Mouse (Mus musculus): ENCODE results near the gene Cntn4.

Cntn4 gene

DNA sequence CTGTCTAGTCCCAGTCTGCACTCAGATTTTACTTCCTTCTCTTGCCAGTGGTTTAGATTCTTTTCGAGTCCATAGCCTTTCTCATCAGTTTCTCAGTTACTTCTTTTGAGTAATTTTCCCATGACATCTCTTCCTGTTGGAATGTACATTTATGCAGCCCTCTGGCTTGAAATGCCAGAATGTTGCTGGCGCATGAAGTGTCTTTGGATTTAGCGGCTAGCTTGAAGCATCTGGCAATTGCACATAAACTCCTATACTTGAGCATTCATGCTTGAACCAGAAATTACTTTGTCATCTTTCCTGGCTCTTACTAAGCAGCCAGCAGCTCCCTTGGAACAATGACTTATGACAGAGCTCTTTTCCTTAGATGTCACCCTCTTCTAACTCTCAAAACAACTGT lies 965.6 kb downstream of the Cntn4 start:
- intact Hi-C loops (cut with DNase I): no loop called here

DNA sequence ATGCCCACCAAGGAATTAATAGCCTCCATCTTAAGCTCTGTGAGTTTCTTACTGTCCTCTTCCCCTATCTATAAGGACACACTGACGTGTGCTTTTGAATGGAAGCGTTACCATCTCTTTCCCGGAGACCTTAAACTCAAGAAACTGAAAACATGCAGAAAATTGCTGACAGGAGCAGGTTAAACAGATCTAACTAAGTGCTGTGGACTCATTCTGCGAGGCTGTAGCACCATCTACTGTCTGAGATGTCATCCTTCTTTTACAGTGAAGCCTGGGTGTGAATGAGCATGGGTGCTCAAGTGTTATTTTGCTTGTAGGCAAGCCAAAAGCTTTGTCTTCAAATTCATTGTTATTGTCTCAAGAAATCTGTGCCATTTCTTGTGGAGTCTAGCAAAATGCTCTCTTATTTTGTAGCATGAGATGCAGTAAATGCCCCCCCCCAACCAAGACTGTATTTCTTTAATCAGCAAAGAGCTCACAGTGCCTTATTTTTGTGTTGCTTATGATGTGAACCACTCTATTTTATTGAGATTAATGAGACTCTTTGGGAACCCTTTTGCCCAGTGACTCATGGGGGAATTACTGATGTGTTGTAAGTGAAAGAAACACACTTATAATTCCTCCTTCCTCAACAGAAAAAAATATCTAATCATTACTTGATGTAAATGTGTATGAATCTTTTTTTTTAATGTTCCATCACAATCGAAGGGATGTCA lies 968.2 kb downstream of the Cntn4 start:
- intact Hi-C loops (cut with DNase I): no loop called here

DNA sequence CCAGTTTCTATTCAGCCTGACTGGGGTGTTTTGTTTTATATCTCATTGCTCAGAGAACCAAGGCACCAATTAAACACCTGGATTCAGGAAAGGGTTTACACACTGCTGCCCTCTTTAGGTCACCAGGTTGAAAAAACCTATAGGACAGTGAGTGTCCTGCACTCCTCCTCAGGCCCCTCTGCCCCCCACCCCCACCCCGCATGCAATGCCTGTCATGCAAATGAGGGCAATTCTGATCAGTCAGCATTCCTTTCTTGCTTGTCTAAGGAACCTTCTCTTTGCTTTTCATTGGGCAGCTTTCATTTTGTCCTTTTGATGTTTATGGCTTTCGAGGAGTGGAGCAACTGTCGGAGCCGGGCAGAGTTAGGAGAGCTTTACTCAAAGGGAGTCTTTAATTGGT lies 969.5 kb downstream of the Cntn4 start:
- intact Hi-C loops (cut with DNase I): no loop called here

DNA sequence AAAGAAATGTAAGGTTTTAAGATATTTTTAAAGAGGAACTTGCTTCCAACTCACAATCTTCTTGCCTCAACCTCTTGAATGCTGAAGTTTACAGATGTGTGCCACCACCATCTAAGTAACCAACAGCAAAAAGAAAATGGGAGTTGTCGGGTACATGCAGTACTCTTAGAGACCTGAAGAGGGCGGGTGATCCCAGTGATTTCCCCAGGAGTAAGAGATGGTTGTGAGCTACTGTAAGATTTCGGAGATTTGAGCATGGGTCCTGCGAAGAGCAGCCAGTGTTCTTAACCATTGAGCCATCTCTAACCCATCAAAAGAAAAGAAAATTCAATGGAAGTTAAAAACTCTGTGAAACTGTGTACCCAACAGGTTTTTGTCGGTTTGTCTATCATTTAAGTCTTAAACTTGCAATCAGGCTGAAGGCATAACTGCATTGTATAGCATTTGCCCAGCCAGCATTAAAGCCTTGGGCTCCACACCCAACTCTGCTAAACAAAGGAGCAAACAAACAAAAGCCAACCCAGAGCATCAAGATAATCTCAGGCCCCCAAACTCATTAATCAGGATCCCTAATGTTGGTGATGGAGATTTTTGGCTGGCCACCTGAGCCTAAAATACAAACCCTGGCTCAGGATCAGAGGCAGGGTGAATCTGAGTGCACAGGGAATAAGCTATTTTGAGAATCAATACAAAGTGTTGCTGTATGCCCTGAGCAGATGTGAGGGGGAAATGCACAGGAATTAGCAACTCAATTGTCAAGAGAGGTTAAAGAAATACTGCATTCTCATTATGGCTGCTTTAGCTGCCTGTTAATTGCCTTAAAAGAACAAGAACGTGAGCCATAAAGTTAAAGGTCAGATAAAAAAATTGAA lies 986.6 kb downstream of the Cntn4 start:
- intact Hi-C loops (cut with DNase I): loop anchor here (5.0 to 10.0 kb wide), 2 partner anchors 101 to 133 kb away; partner anchors contain the start of gene Trnt1

DNA sequence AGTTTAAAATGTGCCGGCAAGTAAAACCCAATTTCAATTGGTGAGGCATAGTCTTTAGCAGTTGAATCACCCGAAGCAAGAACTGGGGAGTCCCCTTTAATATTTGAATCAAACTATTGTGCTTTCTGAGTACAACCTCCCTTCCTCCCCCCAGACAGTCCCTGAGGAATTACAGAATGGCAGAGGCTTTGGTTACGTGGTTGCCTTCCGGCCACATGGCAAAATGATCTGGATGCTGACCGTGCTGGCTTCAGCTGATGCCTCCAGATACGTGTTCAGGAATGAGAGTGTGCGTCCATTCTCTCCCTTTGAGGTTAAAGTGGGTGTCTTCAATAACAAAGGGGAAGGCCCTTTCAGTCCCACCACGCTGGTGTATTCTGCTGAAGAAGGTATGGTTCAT lies 998.1 kb downstream of the Cntn4 start:
- intact Hi-C loops (cut with DNase I): no loop called here

DNA sequence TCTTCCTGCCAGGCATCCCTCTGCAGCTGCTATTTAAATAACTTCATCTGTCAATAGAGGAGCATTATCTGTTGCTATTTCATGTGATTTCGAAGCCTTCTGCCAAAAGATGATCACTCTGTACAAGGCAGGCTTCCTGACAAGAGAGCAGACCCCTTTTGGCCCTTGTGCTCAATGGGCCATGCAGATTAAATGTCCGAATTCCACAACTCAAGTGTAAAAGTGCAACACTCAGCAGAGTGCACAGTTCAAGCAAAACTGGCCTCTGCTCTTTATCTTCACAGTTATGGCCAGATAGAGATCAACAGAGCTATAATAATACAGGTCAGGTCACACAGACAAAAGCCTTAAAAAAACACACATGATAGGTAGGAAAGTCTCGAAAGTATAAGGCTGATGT lies 1024.5 kb downstream of the Cntn4 start:
- intact Hi-C loops (cut with DNase I): no loop called here

DNA sequence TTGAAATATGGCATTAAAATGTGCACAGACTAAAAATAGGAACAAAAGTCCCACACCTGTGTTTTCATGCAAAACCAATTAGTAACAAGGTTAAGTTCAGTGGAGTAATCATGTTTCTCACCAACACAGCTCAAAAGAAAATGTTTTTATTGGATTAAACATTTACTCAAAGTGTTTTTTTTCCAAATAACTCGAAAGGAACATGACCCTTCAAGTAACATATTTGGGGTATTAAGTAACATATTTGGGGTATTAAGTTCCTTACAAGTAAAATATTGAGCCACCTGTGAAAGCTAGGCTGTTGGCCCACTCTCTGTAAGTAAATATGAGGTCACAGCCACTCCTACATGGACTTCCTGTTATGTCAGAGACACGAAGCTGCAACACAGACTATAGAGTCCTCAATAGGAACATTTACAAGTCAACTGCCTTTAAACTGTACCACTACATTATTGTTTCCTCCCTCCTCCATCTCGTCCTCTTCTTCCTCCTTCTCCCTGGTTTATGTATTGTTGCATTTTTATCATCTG lies 1028.1 kb downstream of the Cntn4 start:
- intact Hi-C loops (cut with DNase I): no loop called here

DNA sequence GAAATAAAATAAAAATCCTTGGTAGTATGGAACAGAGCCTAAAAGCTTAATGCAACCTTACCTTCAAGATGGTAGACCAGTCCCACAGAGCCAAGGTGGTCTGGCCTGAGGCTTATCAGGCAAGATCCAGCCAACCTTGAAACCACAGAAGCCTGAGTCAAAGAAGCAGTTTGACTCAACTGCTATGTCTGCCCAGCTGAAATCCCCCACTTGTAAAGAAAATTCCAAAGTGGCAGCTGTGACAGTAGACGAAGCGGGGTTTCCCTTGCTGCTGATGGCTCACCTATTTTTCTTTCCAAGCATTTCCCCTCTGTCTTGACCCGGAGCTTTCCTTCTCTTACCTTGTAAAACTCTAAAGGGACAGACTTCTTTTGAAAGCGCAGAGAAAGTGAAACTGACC lies 1048.2 kb downstream of the Cntn4 start:
- intact Hi-C loops (cut with DNase I): no loop called here

DNA sequence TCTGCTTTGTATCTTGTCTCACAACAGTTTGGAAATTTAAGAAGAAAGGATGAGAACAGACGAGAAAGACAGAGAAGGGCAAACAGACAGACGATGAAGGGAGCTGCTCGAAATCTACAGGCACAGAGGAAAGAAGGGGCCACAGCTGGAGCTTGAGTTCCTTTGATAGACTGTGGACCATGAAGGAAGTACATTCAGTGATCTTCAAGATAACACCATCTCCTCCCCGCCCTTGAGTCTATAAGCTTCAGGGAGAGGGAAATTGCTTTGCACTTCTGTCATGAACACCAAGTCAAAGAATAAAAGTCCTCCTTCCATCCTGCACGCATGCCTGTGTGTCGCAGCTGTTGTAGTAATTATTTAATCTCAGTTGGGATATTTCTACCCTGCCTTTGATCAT lies 1048.6 kb downstream of the Cntn4 start:
- intact Hi-C loops (cut with DNase I): no loop called here

DNA sequence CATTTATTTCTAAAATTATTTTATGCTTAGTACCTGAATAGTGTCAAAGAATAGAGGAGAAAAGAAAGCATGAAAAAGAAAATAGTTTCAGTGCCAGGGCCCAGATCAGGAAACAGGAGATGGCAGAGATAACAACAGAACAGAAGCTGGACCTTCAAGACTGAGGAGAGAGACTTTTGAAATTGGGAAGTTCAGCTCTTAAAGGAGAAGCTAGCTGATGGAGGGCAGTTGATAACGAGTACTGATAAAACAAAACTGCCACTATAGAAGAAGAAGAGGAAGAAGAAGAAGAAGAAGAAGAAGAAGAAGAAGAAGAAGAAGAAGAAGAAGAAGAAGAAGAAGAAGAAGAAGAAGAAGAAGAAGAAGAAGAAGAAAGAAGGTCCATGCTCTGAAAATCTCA lies 1050.2 kb downstream of the Cntn4 start:
- intact Hi-C loops (cut with DNase I): no loop called here

DNA sequence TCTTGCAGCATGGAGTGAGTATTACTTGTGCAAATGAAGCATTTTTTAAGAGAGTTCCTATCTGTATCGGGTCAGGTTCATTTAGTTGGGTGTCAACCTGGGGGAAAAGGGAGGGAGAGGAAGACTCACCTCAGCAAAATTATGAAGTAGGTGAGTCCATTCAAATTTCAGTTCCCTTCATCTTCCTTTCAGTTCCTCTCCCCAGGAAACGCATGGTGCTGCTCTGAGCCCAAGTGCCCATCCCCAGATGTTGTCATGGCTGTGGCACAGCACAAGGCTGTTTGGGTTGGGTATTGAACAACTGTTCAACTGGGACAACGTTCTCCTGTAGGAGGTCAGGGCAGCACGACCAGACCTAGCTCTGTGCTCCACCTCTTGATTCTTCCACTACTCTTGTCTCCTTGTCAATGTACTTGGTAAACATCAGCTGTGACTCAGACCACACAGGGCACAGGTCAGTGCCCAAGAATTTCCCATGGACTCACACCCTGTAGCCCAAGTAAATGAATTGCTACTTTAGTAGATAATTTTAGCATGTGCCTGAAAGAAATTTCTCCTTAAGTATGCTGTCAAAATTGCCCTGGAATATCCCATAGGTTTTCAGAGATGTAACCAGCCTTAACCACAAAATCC lies 1052.3 kb downstream of the Cntn4 start:
- intact Hi-C loops (cut with DNase I): no loop called here

DNA sequence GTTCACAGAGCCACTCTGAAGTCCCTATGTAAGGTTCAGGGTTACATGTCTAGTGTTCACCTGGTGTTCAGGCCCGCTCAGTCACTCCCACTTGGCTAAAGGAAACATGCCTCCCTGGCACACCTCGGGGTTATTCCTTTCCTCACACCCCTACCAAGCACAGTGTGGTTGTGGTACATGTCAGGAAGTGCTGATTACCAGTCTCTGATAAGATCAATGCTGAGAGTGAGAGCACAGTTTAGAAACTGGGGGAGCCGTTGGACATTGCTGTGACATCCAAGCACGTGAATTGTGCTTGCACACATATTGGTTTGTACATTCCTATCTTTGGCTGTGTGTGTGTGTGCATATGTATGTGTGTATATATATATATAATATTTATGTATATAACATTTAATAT lies 1055.1 kb downstream of the Cntn4 start:
- intact Hi-C loops (cut with DNase I): no loop called here

DNA sequence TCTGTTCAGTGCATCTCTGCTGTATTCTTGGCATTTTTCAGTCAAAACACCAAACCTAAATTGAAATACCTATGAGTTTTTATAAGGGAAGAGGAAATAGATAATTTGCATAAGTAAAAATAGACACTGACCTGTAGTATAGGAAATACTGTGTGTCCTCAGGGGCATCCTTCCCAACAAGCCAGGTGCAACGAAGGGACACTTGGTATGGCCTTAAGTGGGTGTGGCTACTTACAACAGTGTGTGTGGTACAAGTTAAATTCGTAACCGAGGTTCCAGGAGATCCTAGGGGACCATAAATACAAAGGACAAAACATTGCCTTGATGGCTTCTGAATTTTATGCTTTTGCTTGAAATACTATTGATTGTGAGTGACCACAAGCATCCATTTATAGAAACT lies 1060.8 kb downstream of the Cntn4 start:
- intact Hi-C loops (cut with DNase I): no loop called here

DNA sequence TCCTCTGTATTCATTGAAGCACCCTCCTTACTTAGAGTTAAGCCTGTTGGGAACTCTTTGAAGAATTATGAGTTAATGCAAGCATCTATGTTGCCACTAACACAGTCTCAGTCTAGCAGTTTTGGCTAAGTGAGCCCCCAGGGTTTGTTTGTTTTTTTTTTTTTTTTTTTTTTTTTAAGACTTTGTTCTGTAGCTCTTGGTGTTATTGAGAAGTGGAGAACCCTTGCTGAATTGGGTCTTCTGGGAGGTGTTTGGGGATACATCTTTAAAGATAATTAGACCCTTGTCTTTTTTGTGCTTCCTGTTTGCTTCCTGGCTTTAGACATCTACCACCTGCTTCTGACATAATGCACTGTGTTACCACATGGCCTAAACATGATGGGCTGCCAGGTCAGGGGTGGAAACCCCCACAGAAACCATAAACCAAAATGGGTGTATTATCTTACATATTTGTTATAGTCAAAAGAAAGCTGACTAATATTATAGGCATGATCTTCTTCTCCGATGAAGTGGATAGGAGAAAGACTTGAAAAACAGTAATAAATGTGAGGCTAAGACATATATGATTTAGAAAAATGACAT lies 1062.9 kb downstream of the Cntn4 start:
- intact Hi-C loops (cut with DNase I): no loop called here

DNA sequence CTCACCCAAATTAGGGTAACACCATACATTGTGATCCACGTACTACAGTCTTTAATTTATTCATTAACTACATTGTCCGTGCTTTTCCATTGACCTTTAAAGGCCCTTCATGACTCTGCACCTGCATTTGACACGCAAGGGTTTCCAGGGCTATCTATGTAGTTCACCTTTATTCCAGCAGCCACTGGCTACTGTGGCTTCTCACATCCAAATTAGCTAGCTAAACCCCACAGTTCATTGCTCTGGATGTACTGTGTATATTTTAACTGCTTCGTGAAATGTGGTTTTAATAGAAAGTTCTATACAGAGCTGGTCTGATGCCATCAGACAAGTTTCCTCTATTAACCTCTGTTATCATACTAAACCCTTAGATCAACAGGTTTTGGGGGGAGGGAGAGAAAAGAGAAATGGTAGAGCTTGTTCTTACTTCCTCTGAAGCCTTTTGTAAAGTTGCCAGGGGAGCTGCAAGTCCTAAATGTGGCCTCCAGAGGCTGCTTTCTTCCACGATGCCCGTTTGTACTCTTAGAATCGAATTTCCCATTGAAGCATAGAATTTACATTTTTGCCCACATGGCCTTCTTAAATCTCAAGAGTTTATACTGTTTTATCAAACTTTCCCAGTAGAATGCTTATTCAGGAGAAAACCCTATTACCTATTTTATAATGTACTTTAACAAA lies 1066.2 kb downstream of the Cntn4 start:
- intact Hi-C loops (cut with DNase I): no loop called here

DNA sequence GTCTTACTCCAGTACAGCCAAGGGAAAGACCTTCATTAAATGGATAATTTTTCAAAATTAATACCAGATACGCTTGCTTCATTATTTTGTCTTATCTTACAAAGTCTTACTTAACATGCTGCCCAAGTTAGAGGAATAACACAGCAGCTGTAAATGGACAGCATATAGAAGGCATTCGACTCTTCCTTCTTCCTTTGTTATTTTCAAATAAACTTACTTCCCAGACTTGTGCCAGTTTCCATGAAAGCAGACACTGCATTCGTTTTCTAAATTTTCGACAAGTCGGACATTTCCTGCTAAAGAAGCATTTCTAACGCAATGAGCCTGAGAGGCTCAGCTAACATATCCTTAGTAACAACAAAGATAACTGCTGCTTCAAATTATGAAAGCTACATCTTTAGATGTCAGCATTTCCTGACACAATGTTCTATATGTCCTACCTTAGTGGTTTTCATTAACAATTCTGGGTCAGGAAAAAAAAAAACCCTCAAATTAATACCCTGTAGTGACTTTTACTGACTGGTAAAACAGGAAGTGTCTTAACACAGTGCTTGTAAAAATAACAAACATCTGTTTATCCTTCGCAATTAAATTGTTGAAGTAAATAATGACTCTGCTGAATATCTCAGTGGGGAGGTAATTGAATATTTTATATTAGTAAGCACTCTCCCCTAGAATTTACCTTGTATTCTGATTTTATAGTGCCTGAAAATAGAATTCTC lies 1068.4 kb downstream of the Cntn4 start:
- intact Hi-C loops (cut with DNase I): no loop called here

DNA sequence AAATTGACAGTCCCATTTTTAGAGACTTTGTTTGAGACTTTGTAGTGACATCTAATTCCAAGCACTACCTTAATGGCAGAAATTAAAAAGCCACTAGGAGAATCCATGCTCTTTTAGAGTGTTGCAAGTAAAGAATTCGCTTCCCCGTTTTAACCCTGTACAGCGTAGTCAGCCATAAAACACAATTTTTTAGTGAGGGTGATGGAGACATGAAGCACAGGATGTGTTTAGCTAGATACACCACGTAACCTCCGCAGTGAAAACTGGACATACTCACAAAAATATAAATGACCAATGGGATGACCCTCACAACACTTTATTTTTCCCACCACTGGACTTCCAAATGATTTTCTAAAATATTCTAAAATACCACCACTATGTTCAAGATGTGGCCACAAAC lies 1069.8 kb downstream of the Cntn4 start:
- intact Hi-C loops (cut with DNase I): no loop called here

DNA sequence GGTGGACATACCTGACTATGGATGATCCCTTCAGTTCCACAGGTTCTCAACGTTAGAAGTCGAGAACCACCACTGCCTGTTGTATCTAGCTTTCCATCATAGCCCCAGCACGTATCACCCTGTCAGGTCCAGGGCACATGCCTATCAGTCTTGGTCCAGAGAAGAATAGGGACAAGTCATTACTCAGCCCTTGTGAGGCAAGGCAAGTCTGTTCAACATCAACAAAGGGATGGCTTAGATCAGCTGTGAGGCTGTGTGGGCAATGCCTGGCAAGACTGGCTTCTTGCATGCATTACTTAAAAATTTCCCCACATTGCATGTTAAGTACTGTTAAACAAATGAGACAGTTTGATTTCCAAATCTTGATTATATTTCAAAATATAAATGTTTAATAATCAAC lies 1070.3 kb downstream of the Cntn4 start:
- intact Hi-C loops (cut with DNase I): no loop called here

Measured in adrenal gland (tissue).